Mouse (Mus musculus): ENCODE data around the gene Ddah2.

DNA sequence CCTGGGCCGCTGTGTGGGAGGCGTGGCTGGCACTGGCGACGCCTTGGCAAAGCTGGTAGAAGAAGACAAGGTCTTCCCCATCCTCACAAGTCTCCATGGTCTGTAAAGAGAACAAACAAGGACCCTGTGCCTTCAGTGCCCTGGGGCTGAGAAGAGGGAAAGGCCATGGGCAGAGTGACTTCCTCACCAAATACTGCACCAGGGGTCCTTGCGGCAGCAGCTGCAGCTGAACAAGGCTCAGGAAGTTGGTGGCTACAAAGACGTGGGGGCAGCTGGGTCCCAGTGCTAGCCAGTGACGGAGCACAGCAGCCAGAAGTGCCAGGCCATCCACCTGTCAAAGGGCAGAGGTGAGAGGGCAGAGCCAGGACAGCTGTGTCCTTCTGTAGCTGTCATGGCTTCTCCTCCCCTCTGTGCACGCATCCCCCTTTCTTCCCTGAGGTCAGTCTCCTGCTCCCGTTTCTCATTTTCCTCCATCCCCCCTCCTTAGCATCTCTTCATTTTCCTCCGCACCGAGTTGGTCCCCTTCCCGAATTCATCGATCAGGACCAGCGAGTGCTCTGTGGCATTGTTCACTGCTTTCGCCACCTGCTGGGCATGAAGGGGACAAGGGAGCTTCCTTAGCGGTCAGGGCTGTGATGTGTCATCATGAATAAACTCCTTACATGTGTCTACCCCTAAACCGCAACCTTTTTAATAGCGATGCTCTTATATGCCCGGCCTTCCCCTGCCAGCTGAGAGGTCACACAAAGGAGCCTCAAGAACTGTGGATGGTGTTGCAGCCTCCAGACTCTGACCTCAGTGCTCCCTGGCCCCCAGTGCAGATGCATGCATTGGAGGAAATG lies 28.9 kb upstream of the Ddah2 start:
- TF ChIP-seq CTCF (IDR thresholded peaks at IDR 0.05; ENCODE audit: borderline replicate concordance, control insufficient read depth, extremely low read depth, insufficient read depth, low read length, poor library complexity): peak; percentile 49; the same call in 1 of the 2 replicates
- no peak for TF ChIP-seq POLR2A (IDR thresholded peaks at IDR 0.05; ENCODE audit: control insufficient read depth, extremely low read depth, insufficient read depth, low read length, poor library complexity)
